Mouse (Mus musculus) kidney, embryonic 15.5 days (tissue): ENCODE data around the gene Acacb. TPM values are rescaled to one million over a fixed set of nuclear protein-coding genes. Genes with fewer than 3 reads are reported as not detected.
A peak's percentile ranks its signal among the peaks of the same experiment; 100 is the strongest.

Source experiments
- ATAC-seq: fragments of 200-750 bp; cut with Nextera tagmentation; replicated peaks from 2 replicates; pipeline ENCODE4 v1.8.0; 2017; ENCODE audit warnings: moderate TSS enrichment; ENCODE audit not compliant: low FRiP score
- H3K27ac ChIP-seq: fragments of 300-500 bp; sonication (generic); 2 replicates; pipeline ENCODE4 v1.5.1; 2015; ENCODE audit warnings: mild to moderate bottlenecking, inconsistent platforms
- H3K27me3 ChIP-seq: fragments of 300-500 bp; sonication (generic); 2 replicates; pipeline ENCODE4 v1.6.1; 2015; ENCODE audit warnings: inconsistent platforms
- H3K36me3 ChIP-seq: fragments of 300-500 bp; sonication (generic); 2 replicates; pipeline ENCODE4 v1.6.1; 2015; ENCODE audit warnings: inconsistent platforms
- H3K4me1 ChIP-seq: fragments of 300-500 bp; sonication (generic); 2 replicates; pipeline ENCODE4 v1.6.1; 2015; ENCODE audit warnings: inconsistent platforms
- H3K4me2 ChIP-seq: fragments of 300-500 bp; sonication (generic); 2 replicates; pipeline ENCODE4 v1.6.1; 2015; ENCODE audit warnings: moderate library complexity, mild to moderate bottlenecking, inconsistent platforms
- H3K4me3 ChIP-seq: fragments of 300-500 bp; sonication (generic); replicated peaks from 2 replicates; pipeline ENCODE4 v1.5.1; 2015; ENCODE audit warnings: mild to moderate bottlenecking, inconsistent platforms
- H3K9ac ChIP-seq: fragments of 300-500 bp; sonication (generic); 2 replicates; pipeline ENCODE4 v1.6.1; 2015; ENCODE audit warnings: mild to moderate bottlenecking, inconsistent platforms
- H3K9me3 ChIP-seq: fragments of 300-500 bp; sonication (generic); replicated peaks from 2 replicates; pipeline ENCODE4 v1.6.1; 2016; ENCODE audit warnings: inconsistent platforms
- WGBS: fragments of 180-500 bp; shearing (Covaris S2); methylation state at CpG from one replicate; pipeline ENCODE4 v1.1.7; 2015; ENCODE audit warnings: mixed read lengths; 5-methylcytosine and 5-hydroxymethylcytosine counted together
- polyA plus RNA-seq: library from polyadenylated mRNA; unstranded; fragments of >200 nt; fragmentation: Nextera tagmentation; extraction: Ambion mirVana; gene quantifications from 2 replicates; pipeline ENCODE4 v1.2.1, GENCODE M21; 2015

Gene Acacb
- polyA plus RNA-seq, 1 experiment from 2014 or later, result 4.1 TPM

DNA sequence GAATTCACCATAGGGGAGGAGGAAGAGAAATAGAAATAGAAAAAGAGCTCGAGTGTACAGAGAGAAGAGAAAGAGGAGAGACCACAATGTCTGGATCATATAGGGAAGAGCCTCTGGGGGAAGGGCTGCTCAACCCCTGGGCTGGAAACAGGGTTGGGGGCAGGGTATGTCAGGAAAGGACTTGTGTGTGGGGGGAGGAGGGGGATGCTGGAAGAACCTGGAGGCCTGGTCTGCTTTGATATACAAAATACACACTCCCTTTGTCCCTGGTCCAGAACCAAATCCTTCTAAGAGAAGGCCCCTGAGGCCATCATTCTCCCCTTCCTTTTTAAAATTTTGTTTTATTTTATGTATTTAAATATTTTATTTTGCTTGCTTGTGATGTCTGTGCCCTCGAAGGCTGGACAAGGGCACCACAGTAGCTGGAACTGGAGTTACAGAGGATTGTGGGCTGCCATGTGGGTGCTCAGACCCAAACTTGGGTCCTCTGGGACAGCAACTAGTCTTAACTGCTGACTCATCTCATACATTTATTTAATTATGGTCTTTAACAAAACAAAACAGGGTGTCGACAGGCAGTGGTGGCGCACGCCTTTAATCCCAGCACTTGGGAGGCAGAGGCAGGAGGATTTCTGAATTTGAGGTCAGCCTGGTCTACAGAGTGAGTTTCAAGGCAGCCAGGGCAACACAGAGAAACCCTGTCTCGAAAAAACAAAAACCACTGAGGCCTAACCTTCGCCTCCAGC, 19.7 kb upstream of the Acacb start:
- H3K27ac ChIP-seq, result peak overlapping the region; percentile 94; the same call in 1 of the 2 replicates
- no peak for ATAC-seq
- peak overlapping the region; percentile 70 for H3K4me3 ChIP-seq
- H3K27me3 ChIP-seq, result no peaks in the 10 kb centered on the region
- no peak overlapping the region for H3K9ac ChIP-seq
- 86% methylated on average over 7 of the region's 7 CpGs for WGBS
- H3K4me1 ChIP-seq, result peaks cover 24% of the 10 kb centered on the region
- H3K4me2 ChIP-seq, result peak overlapping the region; percentile 98
- peaks cover 39% of the 10 kb centered on the region for H3K36me3 ChIP-seq
- no peaks in the 10 kb centered on the region for H3K9me3 ChIP-seq

DNA sequence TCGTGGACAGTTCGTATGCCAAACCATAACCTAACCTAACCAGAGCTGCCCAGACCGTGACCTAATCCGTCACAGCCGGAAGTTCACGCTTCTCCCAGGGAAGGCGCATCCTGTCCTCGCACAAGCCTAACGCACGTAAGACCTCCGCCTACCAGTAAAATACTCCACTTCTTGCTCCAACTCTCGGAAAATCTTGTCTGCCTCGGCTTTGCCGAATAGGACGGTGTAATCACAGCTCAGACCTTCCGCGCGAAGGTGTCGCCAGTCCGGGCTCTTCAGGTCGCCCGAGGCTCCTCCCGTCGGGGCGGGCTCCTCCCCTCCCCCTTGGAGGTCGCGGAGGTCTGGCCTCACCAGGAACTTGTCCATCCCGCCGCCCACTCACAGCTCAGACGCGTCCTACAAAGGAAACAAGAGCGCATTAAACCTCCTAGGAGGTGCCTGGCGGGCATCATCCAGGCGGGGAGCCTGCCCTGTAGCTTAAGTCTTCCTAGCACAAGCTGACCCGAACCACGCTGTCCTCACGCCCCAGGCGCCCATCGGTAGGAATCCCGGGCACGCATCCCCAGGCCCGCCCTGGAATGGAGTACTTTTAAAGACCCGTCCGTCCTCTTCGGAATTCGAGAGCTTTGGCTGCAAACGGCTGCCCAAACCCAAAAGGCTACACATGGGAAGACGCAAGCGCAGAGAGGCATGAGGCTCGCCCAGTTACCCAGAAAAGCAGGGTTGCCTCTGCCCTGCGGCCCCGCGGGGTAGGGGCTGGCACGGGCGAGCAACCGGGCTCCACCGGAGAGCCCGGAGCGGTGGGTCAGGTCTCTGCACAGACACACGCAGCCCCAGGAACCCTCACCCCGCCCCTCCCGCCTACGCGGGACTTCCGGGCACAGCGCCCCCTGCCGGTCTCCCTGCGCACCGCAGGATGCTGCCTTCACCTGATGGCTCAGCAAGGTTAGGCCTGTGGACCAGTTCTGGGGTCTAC, 18.7 kb upstream of the Acacb start, which contains the start of gene Alkbh2:
Alkbh2 (minus strand) TSS at position 845 of the 976 bp plus-strand sequence.
- Histone ChIP-seq H3K27ac (peak within 1 kb of the TSS; percentile 94), H3K9ac (peak within 1 kb of the TSS; percentile 67), H3K4me1 (peaks cover 33% of the 10 kb centered on the region), H3K9me3 (no peaks in the 10 kb centered on the region), H3K4me3 (peak within 1 kb of the TSS; percentile 70), H3K27me3 (no peaks in the 10 kb centered on the region), H3K36me3 (peaks cover 30% of the 10 kb centered on the region), H3K4me2 (peak within 1 kb of the TSS; percentile 98)
- peak; percentile 10; the same call in 1 of the 2 replicates for ATAC-seq
- under 1% methylated on average over 69 of the region's 69 CpGs for WGBS

DNA sequence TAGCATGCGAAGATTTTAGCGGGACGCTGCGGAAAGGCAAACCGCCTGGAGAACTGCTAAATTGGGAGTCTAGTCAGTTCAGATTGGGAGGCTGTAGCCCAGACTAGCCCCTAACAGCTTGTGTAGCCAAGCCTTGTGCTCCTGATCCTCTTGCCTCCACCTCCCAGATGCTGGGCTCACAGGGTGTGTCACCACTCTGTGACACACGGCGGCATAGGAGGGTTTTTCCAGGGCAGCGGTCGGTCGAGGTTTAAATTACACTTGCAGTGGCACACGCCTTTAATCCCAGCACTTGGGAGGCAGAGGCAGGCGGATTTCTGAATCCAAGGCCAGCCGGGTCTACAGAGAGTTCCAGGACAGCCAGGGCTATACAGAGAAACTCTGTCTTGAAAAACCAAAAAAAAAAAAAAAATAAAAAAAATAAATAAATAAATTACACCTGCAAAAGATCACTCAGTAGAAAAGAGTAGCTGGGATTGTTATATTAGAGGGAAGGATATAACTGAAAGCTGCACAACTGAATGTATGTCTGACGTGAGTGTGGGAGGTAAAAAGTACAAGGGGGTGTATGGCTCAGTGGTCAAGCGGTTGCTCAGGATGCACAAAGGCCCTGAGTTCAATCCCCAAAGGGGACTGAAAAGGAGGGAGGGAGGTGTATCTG, 16.7 kb upstream of the Acacb start:
- ATAC-seq, result no peak
- H3K36me3 ChIP-seq, result peaks cover 15% of the 10 kb centered on the region
- H3K27ac ChIP-seq, result no peak overlapping the region
- no peaks in the 10 kb centered on the region for H3K9me3 ChIP-seq
- peaks cover 47% of the 10 kb centered on the region for H3K4me1 ChIP-seq
- no peaks in the 10 kb centered on the region for H3K27me3 ChIP-seq
- peak overlapping the region; percentile 67; the same call in 1 of the 2 replicates for H3K9ac ChIP-seq
- H3K4me3 ChIP-seq, result peak overlapping the region; percentile 84
- WGBS, result 78% methylated on average over 15 of the region's 15 CpGs
- H3K4me2 ChIP-seq, result peak overlapping the region; percentile 96

DNA sequence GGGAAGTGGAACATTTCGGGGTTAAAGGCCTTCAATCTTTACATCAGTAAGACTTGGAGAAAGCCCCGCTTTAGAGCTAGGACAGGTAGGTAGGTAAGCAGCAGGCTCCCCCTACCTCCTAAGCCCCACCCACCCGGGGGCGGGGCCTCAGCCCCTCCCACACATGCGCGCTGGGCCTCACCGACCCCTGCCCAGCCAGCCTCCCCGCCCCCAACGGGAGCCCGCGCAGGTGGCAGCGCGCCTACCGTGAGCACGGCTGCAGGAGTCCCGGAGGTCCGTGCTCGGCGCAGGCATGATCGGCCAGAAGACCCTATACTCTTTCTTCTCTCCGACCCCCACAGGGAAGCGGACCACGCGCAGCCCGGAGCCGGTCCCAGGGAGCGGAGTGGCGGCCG, 16.1 kb upstream of the Acacb start, which contains the start of gene Ung:
Ung (plus strand) TSS at position 176 of the 395 bp plus-strand sequence.
- Histone ChIP-seq H3K27me3 (no peaks in the 10 kb centered on the region), H3K9me3 (no peaks in the 10 kb centered on the region), H3K4me3 (peak within 1 kb of the TSS; percentile 84), H3K27ac (peak within 1 kb of the TSS; percentile 85), H3K9ac (peak within 1 kb of the TSS; percentile 67), H3K4me2 (peak within 1 kb of the TSS; percentile 96), H3K4me1 (peaks cover 47% of the 10 kb centered on the region), H3K36me3 (peaks cover 15% of the 10 kb centered on the region)
- peak; percentile 50 for ATAC-seq
- under 1% methylated on average over 29 of the region's 29 CpGs for WGBS

DNA sequence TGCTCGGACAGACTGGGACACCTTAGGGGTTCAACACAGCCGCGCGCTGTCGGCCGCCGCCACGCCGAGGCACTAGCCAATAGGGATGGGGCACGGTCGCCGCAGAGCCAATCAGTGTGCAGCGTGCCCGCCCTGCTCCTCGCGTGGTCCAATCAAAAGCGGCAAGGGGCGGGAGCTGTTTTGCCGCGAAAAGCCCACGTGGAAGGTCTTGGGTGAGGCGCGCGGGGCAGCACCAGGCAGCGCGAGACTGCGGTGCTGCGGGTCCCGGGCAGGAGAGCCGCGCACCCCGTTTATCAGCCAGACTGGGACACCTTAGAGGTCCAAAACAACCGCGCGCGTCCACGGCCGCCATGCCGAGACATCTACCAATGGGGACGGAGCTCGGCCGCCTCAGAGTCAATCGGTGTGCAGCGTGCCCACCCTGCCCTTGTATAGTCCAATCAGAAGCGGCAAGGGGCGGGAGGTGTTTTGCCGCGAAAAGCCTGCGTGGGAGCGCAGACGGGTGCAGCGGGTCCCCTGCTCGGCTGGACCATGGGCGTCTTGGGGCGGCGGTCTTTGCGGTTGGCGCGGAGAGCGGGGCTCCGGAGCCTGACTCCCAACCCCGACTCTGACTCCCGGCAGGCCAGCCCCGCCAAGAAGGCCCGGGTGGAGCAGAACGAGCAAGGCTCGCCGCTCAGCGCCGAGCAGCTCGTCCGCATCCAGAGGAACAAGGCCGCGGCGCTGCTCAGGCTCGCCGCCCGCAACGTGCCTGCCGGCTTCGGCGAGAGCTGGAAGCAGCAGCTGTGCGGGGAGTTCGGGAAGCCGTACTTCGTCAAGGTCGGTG, 15.4 kb upstream of the Acacb start:
- H3K9ac ChIP-seq, result peak overlapping the region; percentile 67
- under 1% methylated on average over 87 of the region's 87 CpGs for WGBS
- ATAC-seq, result peak; percentile 97
- H3K27me3 ChIP-seq, result no peaks in the 10 kb centered on the region
- peak overlapping the region; percentile 84 for H3K4me3 ChIP-seq
- no peaks in the 10 kb centered on the region for H3K9me3 ChIP-seq
- H3K36me3 ChIP-seq, result peaks cover 13% of the 10 kb centered on the region
- peak overlapping the region; percentile 85 for H3K27ac ChIP-seq
- peaks cover 47% of the 10 kb centered on the region for H3K4me1 ChIP-seq
- peak overlapping the region; percentile 96 for H3K4me2 ChIP-seq

DNA sequence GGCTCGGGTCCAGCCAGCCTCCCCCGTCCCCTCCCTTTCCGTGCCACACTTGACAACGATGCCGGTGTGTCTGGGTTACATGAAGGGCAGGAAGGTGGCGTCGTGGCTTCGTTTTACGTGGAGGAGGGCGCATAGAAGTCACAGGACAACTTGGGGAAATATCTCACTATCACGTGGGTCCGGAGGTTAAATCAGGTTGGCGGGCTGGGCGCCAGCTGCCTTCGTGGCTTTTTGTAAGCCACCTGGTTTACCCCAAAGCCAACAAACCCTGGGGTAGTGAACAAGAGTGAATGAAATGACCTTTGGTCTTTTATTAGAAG, 14.9 kb upstream of the Acacb start:
- H3K27me3 ChIP-seq, result no peaks in the 10 kb centered on the region
- no peak for ATAC-seq
- H3K36me3 ChIP-seq, result peaks cover 16% of the 10 kb centered on the region
- peak overlapping the region; percentile 85 for H3K27ac ChIP-seq
- H3K9ac ChIP-seq, result peak overlapping the region; percentile 53
- H3K9me3 ChIP-seq, result no peaks in the 10 kb centered on the region
- peak overlapping the region; percentile 84 for H3K4me3 ChIP-seq
- peaks cover 46% of the 10 kb centered on the region for H3K4me1 ChIP-seq
- peak overlapping the region; percentile 96 for H3K4me2 ChIP-seq
- under 1% methylated on average over 15 of the region's 15 CpGs for WGBS

DNA sequence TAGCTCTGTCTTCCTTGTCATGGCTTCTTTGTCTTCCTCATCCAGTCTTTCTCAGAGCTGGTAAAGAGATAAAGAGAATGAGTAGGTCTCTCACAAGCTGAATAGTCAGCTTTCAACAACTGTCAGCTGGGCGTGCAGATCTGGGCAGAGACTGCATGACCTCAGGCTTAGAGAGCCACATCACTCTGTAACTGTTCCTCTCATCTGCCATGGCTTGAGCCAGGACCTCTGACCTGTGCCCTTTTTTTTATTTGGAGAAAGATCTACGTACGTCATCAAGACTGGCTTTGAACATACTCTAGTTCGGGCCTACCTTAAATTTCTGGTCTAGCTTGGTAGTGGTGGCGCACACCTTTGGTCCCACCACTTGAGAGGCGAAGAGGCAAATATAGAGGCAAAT, 13.5 kb upstream of the Acacb start:
- Histone ChIP-seq H3K4me2 (peak overlapping the region; percentile 96; the same call in 1 of the 2 replicates), H3K4me3 (no peak overlapping the region), H3K9me3 (no peaks in the 10 kb centered on the region), H3K9ac (no peak overlapping the region), H3K36me3 (peaks cover 29% of the 10 kb centered on the region), H3K27me3 (no peaks in the 10 kb centered on the region), H3K27ac (no peak overlapping the region), H3K4me1 (peaks cover 46% of the 10 kb centered on the region)
- 81% methylated on average over 6 of the region's 6 CpGs for WGBS
- no peak for ATAC-seq

DNA sequence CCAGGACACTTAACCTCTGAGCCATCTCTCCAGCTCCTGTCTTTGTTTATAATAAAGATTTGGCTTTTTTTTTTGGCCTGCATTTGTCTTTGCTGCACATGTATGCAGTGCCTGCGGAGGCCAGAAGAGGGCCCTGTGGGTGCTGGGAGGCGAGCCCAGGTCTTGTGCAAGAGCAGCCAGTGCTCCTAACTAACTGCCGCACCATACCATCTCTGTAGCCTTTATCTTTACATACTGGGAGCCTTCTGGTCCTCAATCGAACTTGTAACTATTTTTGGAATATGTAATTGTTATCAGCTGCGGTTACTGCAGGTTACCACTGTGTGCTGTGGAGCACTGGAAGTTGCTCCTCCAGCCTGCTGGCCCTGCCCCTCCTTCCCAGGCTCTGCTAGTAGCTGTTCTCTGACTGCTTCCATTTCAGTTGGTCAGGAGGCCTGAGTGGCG, 12.2 kb upstream of the Acacb start:
- H3K4me3 ChIP-seq, result no peak overlapping the region
- WGBS, result 73% methylated on average over 6 of the region's 6 CpGs
- H3K4me2 ChIP-seq, result no peak overlapping the region
- H3K9ac ChIP-seq, result no peak overlapping the region
- H3K4me1 ChIP-seq, result peaks cover 59% of the 10 kb centered on the region
- no peaks in the 10 kb centered on the region for H3K27me3 ChIP-seq
- no peaks in the 10 kb centered on the region for H3K9me3 ChIP-seq
- no peak overlapping the region for H3K27ac ChIP-seq
- no peak for ATAC-seq
- peaks cover 32% of the 10 kb centered on the region for H3K36me3 ChIP-seq

DNA sequence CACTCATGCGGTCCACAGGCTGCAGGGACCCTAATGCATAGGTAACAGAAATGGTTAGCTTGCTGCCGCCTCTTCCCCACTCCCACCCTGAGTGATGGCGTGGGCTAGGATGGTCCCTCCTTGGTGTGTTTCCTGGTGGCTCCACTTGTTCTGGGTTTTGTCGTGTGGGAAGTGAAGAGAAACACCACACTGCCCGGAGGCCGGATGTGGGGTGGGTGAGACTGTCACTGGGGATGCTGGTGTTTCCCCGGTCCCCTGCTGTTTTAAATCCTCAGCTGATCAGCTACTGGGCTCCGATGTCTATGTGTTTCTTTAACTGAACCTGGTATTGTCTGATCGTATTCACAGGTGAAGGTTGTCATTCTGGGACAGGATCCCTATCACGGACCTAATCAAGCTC, 10.8 kb upstream of the Acacb start:
- Histone ChIP-seq H3K9ac (no peak overlapping the region), H3K4me1 (peaks cover 58% of the 10 kb centered on the region), H3K36me3 (peaks cover 32% of the 10 kb centered on the region), H3K4me3 (no peak overlapping the region), H3K27ac (no peak overlapping the region), H3K4me2 (no peak overlapping the region), H3K27me3 (no peaks in the 10 kb centered on the region), H3K9me3 (no peaks in the 10 kb centered on the region)
- WGBS, result 89% methylated on average over 10 of the region's 10 CpGs
- no peak for ATAC-seq

DNA sequence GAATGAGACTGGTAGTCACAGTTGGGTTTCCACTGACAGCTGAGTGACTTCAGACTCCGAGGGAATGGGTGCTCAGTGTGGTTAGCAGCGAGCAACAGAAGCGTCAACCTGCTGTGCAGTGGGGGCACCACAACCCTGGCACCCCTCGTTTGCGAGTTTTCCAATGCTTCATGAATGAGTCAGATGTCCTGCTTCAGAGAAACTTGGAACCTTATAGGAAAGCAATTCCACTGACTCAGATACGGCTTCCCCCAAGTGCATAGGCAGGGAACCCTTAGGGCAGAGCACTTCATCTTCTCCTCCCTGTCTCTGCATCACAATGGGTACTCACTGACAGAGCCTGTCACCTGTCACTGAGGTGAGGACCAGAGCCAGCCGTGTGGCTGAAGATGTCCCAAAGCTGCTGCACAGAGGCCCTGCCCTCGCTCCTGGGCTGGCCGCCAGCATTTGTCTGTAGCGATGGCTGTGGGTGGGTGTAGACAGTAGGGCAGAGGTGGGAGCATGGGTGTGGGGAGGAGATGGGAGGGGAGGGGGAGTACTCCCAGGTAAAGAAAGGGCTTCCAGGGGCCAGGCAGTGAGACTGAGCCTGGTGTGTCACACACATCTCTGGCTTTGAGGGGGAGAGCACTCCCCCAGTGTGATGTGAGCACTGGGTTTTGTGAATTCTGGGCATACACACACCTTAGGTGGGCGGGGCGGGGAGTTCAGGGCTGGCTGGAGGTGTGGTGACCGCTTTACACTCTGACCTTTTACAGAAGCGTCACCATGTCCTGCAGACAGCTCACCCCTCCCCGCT, 8.7 kb upstream of the Acacb start:
- Histone ChIP-seq H3K9me3 (no peaks in the 10 kb centered on the region), H3K9ac (no peak overlapping the region), H3K4me3 (no peak overlapping the region), H3K4me1 (peaks cover 44% of the 10 kb centered on the region), H3K27me3 (no peaks in the 10 kb centered on the region), H3K36me3 (peaks cover 31% of the 10 kb centered on the region), H3K4me2 (no peak overlapping the region), H3K27ac (peak overlapping the region; percentile 78; the same call in 1 of the 2 replicates)
- ATAC-seq, result 0 out of 2 replicates have a peak, but pooled peaks have one; percentile 22
- WGBS, result 73% methylated on average over 15 of the region's 15 CpGs
